Mouse (Mus musculus) spleen, postnatal 36 days (tissue): ENCODE measurements around the gene Abcc9.

ENCODE experiments used
- DNase-seq, 2 experiments: peaks; one replicate each; pipeline ENCODE4 v3.0.0; 2022; ENCODE audit warnings: low spot score in 2 of 2, mixed read lengths in 1 of 2

The Abcc9 gene

GRCm38 (mm10) chr6:142701652-142702637 is at the start of gene Abcc9:
Gene Abcc9, minus strand, starts transcription at chr6:142702315.
- DNase-seq: no peak

GRCm38 (mm10) chr6:142751365-142751764 is 49.2 kb upstream of the Abcc9 start:
- no peak for DNase-seq

GRCm38 (mm10) chr6:142748057-142748708 is 46.1 kb upstream of the Abcc9 start:
- no peak for DNase-seq

GRCm38 (mm10) chr6:142747165-142747564 is 45.0 kb upstream of the Abcc9 start:
- no peak for DNase-seq

- DNase-seq: no peak
These were observed 44.6 kb upstream of the Abcc9 start for GRCm38 (mm10) chr6:142746765-142747164.

GRCm38 (mm10) chr6:142745484-142745883 is 43.4 kb upstream of the Abcc9 start:
- DNase-seq: no peak

GRCm38 (mm10) chr6:142743193-142743592 is 41.1 kb upstream of the Abcc9 start:
- no peak for DNase-seq

GRCm38 (mm10) chr6:142741763-142742162 is 39.6 kb upstream of the Abcc9 start:
- no peak for DNase-seq

- no peak for DNase-seq
These were observed 36.5 kb upstream of the Abcc9 start for GRCm38 (mm10) chr6:142738637-142739036.

- DNase-seq: no peak
These were observed 36.1 kb upstream of the Abcc9 start for GRCm38 (mm10) chr6:142738225-142738624.

GRCm38 (mm10) chr6:142735302-142736005 is 33.3 kb upstream of the Abcc9 start:
- no peak for DNase-seq

GRCm38 (mm10) chr6:142732567-142733290 is 30.6 kb upstream of the Abcc9 start:
- no peak for DNase-seq

GRCm38 (mm10) chr6:142726032-142726431 is 23.9 kb upstream of the Abcc9 start:
- no peak for DNase-seq

- DNase-seq: no peak
These were observed 19.6 kb upstream of the Abcc9 start for GRCm38 (mm10) chr6:142721731-142722130.

GRCm38 (mm10) chr6:142720641-142721040 is 18.5 kb upstream of the Abcc9 start:
- no peak for DNase-seq

- DNase-seq: no peak
These were observed 16.1 kb upstream of the Abcc9 start for GRCm38 (mm10) chr6:142718167-142718566.

GRCm38 (mm10) chr6:142717186-142717585 is 15.1 kb upstream of the Abcc9 start:
- no peak for DNase-seq

- DNase-seq: no peak
These were observed 12.9 kb upstream of the Abcc9 start for GRCm38 (mm10) chr6:142715026-142715425.

- no peak for DNase-seq
These were observed 9.0 kb upstream of the Abcc9 start for GRCm38 (mm10) chr6:142711106-142711505.

GRCm38 (mm10) chr6:142710690-142711089 is 8.6 kb upstream of the Abcc9 start:
- no peak for DNase-seq

GRCm38 (mm10) chr6:142708369-142708768 is 6.3 kb upstream of the Abcc9 start:
- no peak for DNase-seq

GRCm38 (mm10) chr6:142706688-142707087 is 4.6 kb upstream of the Abcc9 start:
- DNase-seq: no peak
